Mouse (Mus musculus): ENCODE measurements around the gene Pygb.

GRCm38 (mm10) chr2:150851251-150851650 is 64.7 kb downstream of the Pygb start:
- TF ChIP-seq POLR2A (IDR thresholded peaks at IDR 0.05; ENCODE audit: insufficient read depth, low read length) = no peak
- TF ChIP-seq CTCF (IDR thresholded peaks at IDR 0.05; ENCODE audit: low read depth, low read length) = no peak

Measured in ES-Bruce4 (cell line).